Comparison of ENCODE assay signal across 25 mouse cellular contexts in the genomic region with DNA sequence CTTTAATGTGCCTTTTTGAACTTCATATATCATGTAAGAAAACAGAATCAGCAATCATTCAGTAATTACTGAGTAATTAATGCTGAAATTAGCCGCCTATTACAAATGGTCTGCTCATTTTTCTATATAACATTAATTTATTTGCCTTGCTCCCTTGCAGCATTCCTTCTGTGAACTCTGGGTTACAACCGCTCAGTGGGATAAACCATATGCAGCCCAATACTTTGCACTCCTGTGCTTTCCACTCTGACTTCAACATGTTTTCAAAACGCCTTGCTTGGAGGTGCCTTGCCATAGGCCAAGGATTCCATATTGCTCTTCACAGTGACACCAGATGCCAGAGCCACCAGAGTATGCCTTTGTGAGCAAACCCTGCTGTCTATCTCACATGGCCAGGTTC.
"Had no signal": no experiment of that assay in that cellular context is flagged by ENCODE, and none has a peak within 500 bp of the region (broad histone marks: within the 10 kb centered on the region; RNA-seq: fewer than 3 reads in every experiment).

No protein-coding gene starts in this region.

- H3K4me1 ChIP-seq: intestine, embryonic 15.5 days; liver, embryonic 13.5 days; liver, embryonic 15.5 days had no signal

- H3K4me3 ChIP-seq: gastrocnemius, adult 2 months; heart, adult 2 months; heart, embryonic 13.5 days; heart, embryonic 15.5 days; hindbrain, embryonic 10.5 days; hindbrain, embryonic 12.5 days; intestine, embryonic 15.5 days; layer of hippocampus, adult 2 months; left cerebral cortex, adult 2 months; limb, embryonic 10.5 days; limb, embryonic 12.5 days; liver, embryonic 13.5 days; liver, embryonic 15.5 days had no signal

- H3K27me3 ChIP-seq: heart, embryonic 13.5 days; heart, embryonic 15.5 days; hindbrain, embryonic 12.5 days; intestine, embryonic 15.5 days; limb, embryonic 12.5 days; liver, embryonic 13.5 days; liver, embryonic 15.5 days had no signal

- H3K36me3 ChIP-seq: heart, embryonic 13.5 days; heart, embryonic 15.5 days; hindbrain, embryonic 10.5 days; hindbrain, embryonic 12.5 days; intestine, embryonic 15.5 days; limb, embryonic 10.5 days; limb, embryonic 12.5 days; liver, embryonic 13.5 days; liver, embryonic 15.5 days had no signal

- H3K4me2 ChIP-seq: heart, embryonic 11.5 days; heart, embryonic 13.5 days; heart, embryonic 15.5 days; hindbrain, embryonic 12.5 days; hindbrain, embryonic 14.5 days; intestine, embryonic 15.5 days; limb, embryonic 12.5 days; liver, embryonic 11.5 days; liver, embryonic 13.5 days; liver, embryonic 15.5 days had no signal

- H3K27ac ChIP-seq: gastrocnemius, adult 2 months; heart, adult 2 months; heart, embryonic 13.5 days; heart, embryonic 15.5 days; hindbrain, embryonic 10.5 days; hindbrain, embryonic 12.5 days; hindbrain, embryonic 14.5 days; intestine, embryonic 15.5 days; layer of hippocampus, adult 2 months; left cerebral cortex, adult 2 months; limb, embryonic 10.5 days; limb, embryonic 12.5 days; liver, embryonic 13.5 days; liver, embryonic 15.5 days had no signal

- H3K9ac ChIP-seq: heart, embryonic 13.5 days; heart, embryonic 15.5 days; hindbrain, embryonic 12.5 days; hindbrain, embryonic 14.5 days; intestine, embryonic 15.5 days; limb, embryonic 12.5 days; liver, embryonic 13.5 days; liver, embryonic 15.5 days had no signal

- H3K9me3 ChIP-seq: heart, embryonic 13.5 days; heart, embryonic 15.5 days; hindbrain, embryonic 10.5 days; hindbrain, embryonic 12.5 days; intestine, embryonic 15.5 days; limb, embryonic 10.5 days; limb, embryonic 12.5 days; liver, embryonic 13.5 days; liver, embryonic 15.5 days had no signal

- ATAC-seq: hindbrain, embryonic 16.5 days; inflammation-experienced regulatory T-cells, adult 6 months; intestine, embryonic 15.5 days; intestine, postnatal 0 days had no signal

- DNase-seq: gastrocnemius, adult 2 months; gastrocnemius, postnatal 10 days; gastrocnemius, postnatal 25 days; heart, adult 2 months; heart, postnatal 4 days; kidney, adult 2 months; kidney, postnatal 25 days; liver; liver, embryonic 13.5 days had no signal
